Mouse (Mus musculus): ENCODE data around the gene Npr1. TPM values are rescaled to one million over a fixed set of nuclear protein-coding genes. Genes with fewer than 3 reads are reported as not detected.

The Npr1 gene
- polyA plus RNA-seq, 2 experiments, result 4.8 to 15.5 TPM

DNA sequence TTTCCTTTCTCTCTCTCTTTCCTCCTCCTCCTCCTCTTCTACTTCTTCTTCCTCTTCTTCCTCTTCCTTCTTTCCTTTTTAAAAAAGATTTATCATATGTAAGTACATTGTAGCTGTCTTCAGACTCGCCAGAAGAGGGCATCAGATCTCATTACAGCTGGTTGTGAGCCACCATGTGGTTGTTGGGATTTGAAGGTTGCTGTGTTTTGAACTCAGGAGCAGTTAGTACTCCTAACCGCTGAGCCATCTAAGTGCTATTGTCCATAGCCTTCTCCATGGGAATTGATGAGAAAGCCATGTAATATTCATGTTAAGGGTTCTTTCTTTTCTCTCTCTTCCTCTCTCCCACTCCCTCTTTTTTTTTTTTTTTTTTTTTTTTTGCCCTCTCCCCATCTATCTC, 25.7 kb upstream of the Npr1 start:
- no peak for ATAC-seq (ENCODE audit: low FRiP score, low read depth)
- H3K36me3 ChIP-seq (ENCODE audit: control insufficient read depth, insufficient read depth, low read length), result peaks cover 36% of the 10 kb centered on the region

GRCm38 (mm10) chr3:90490696-90491256, 25.1 kb upstream of the Npr1 start, which contains the start of gene Snapin:
Gene Snapin, minus strand, starts transcription at chr3:90491033.
- WGBS, result 5% methylated on average over 37 of the region's 37 CpGs
- DNase-seq (ENCODE audit: low spot score) (peak; percentile 97), ATAC-seq (ENCODE audit: low FRiP score, low read depth) (peak; percentile 97)
- H3K27me3 ChIP-seq (ENCODE audit: control insufficient read depth, insufficient read depth, low read length), result no peaks in the 10 kb centered on the region
- TF ChIP-seq POLR2A (IDR thresholded peaks at IDR 0.05; ENCODE audit: borderline replicate concordance, extremely low read depth, insufficient read depth, insufficient read length), result peak; percentile 85; the same call in 1 of the 2 replicates
- H3K9ac ChIP-seq (ENCODE audit: low read depth, low read length, severe bottlenecking), result peak within 1 kb of the TSS; percentile 74
- peaks cover 6% of the 10 kb centered on the region for H3K4me1 ChIP-seq (ENCODE audit: control insufficient read depth, insufficient read depth, low read length)
- peak within 1 kb of the TSS; percentile 76 for H3K4me2 ChIP-seq (replicated peaks; ENCODE audit: low read depth, low read length, severe bottlenecking)
- peak within 1 kb of the TSS; percentile 67; the same call in 1 of the 2 replicates for H3K27ac ChIP-seq (replicated peaks; ENCODE audit: low read depth, low read length)
- H3K36me3 ChIP-seq (ENCODE audit: control insufficient read depth, insufficient read depth, low read length), result peaks cover 37% of the 10 kb centered on the region
- H3K9me3 ChIP-seq (ENCODE audit: control insufficient read depth, low read length), result no peaks in the 10 kb centered on the region
- peak within 1 kb of the TSS; percentile 77 for H3K4me3 ChIP-seq (replicated peaks; ENCODE audit: low read length)

More for the DNA sequence above, 25.7 kb upstream of the Npr1 start:
- WGBS, result 46% methylated on average over 2 of the region's 2 CpGs
- Histone ChIP-seq H3K27ac (replicated peaks; ENCODE audit: low read depth, low read length) (no peak overlapping the region), H3K4me3 (replicated peaks; ENCODE audit: low read length) (no peak overlapping the region), H3K4me1 (ENCODE audit: control insufficient read depth, insufficient read depth, low read length) (peaks cover 6% of the 10 kb centered on the region), H3K4me2 (replicated peaks; ENCODE audit: low read depth, low read length, severe bottlenecking) (no peak overlapping the region), H3K9ac (ENCODE audit: low read depth, low read length, severe bottlenecking) (no peak overlapping the region), H3K9me3 (ENCODE audit: control insufficient read depth, low read length) (no peaks in the 10 kb centered on the region), H3K27me3 (ENCODE audit: control insufficient read depth, insufficient read depth, low read length) (no peaks in the 10 kb centered on the region)
- TF ChIP-seq POLR2A (IDR thresholded peaks at IDR 0.05; ENCODE audit: borderline replicate concordance, extremely low read depth, insufficient read depth, insufficient read length), result no peak
- DNase-seq (ENCODE audit: low spot score), result peak; percentile 27

DNA sequence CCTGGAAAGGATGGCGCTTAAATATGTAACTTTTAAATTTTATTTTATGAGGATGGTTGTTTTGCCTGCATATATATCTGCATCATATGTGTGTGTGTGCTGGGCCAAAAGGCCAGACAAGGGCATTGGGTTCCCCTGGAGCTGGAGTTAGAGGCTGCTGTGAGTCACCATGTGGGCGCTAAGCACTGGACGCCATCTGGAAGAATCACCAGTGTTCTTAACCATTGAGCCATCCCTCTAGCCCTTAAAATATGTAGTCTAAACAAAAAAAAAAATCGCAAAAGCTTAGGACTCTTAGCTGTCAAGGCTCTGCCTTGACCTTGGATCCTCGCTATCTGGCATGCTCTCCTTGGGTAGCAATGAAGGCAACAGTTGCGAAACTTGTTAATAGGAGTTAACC, 22.9 kb upstream of the Npr1 start:
- Histone ChIP-seq H3K4me1 (ENCODE audit: control insufficient read depth, insufficient read depth, low read length) (peaks cover 6% of the 10 kb centered on the region), H3K36me3 (ENCODE audit: control insufficient read depth, insufficient read depth, low read length) (peaks cover 57% of the 10 kb centered on the region), H3K27me3 (ENCODE audit: control insufficient read depth, insufficient read depth, low read length) (no peaks in the 10 kb centered on the region), H3K4me3 (replicated peaks; ENCODE audit: low read length) (no peak overlapping the region), H3K9ac (ENCODE audit: low read depth, low read length, severe bottlenecking) (no peak overlapping the region), H3K4me2 (replicated peaks; ENCODE audit: low read depth, low read length, severe bottlenecking) (no peak overlapping the region), H3K9me3 (ENCODE audit: control insufficient read depth, low read length) (no peaks in the 10 kb centered on the region), H3K27ac (replicated peaks; ENCODE audit: low read depth, low read length) (no peak overlapping the region)
- WGBS, result 81% methylated on average over 6 of the region's 6 CpGs
- TF ChIP-seq POLR2A (IDR thresholded peaks at IDR 0.05; ENCODE audit: borderline replicate concordance, extremely low read depth, insufficient read depth, insufficient read length), result no peak
- DNase-seq (ENCODE audit: low spot score) (no peak), ATAC-seq (ENCODE audit: low FRiP score, low read depth) (no peak)

DNA sequence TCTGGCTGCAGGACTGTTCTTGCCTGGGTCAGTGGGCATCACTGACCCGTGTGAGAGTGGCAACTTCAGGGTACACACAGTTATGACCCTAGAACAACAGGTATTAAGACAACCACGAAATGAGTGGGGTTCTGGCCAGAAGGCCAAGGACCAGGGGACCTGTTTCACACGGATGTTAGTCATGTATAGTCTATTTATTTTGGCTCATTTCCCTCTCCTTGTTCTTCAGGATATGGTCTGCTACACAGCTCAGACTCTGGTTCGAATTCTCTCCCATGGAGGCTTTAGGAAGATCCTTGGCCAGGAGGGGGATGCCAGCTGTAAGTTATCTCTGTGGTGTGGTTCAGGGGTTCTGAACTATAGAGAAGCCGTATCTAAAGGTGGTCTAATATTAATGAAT, 21.3 kb upstream of the Npr1 start:
- TF ChIP-seq POLR2A (IDR thresholded peaks at IDR 0.05; ENCODE audit: borderline replicate concordance, extremely low read depth, insufficient read depth, insufficient read length), result no peak
- Histone ChIP-seq H3K4me3 (replicated peaks; ENCODE audit: low read length) (no peak overlapping the region), H3K9ac (ENCODE audit: low read depth, low read length, severe bottlenecking) (no peak overlapping the region), H3K27ac (replicated peaks; ENCODE audit: low read depth, low read length) (no peak overlapping the region), H3K27me3 (ENCODE audit: control insufficient read depth, insufficient read depth, low read length) (no peaks in the 10 kb centered on the region), H3K4me1 (ENCODE audit: control insufficient read depth, insufficient read depth, low read length) (peaks cover 6% of the 10 kb centered on the region), H3K9me3 (ENCODE audit: control insufficient read depth, low read length) (no peaks in the 10 kb centered on the region), H3K4me2 (replicated peaks; ENCODE audit: low read depth, low read length, severe bottlenecking) (no peak overlapping the region), H3K36me3 (ENCODE audit: control insufficient read depth, insufficient read depth, low read length) (peaks cover 72% of the 10 kb centered on the region)
- WGBS, result 86% methylated on average over 5 of the region's 5 CpGs
- ATAC-seq (ENCODE audit: low FRiP score, low read depth) (no peak), DNase-seq (ENCODE audit: low spot score) (no peak)

DNA sequence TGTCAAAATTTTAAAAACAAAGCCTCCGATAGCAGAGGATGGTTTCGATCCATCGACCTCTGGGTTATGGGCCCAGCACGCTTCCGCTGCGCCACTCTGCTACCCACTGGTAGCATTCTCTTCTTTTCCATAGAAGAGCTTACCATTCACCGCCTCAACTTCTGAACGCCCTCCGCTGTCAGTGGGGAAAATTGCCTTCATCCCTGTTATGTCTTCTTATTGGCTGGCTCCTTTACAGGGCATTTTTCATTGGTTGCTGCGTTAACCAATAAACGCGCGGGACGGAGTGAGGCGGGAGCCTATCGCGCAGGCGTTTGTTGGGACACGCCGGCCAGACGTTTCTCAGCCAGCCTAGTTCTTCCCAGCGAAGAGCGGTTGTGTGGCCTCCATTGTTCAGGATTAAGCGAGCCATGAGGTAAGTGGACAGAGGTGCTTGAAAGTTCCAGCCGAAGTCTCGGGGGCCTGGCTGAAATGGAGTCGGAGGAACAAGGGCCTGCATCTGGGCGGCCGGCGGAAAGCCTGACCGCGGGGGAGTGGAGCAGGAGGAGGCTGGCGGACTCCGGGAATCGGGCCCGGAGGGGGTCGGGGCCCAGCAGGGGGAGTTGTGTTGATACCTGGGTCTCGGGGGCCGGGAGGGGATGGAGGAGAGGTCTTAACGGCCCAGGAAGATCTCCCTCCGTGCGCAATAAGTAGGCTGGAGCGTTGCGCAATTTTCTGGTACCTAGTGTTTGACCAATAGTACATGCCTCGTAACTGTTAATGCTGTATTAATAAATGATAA, 10.4 kb upstream of the Npr1 start, which contains the start of gene Ilf2:
Ilf2 (plus strand) TSS at position 296 of the 781 bp plus-strand sequence.
- Histone ChIP-seq H3K4me3 (replicated peaks; ENCODE audit: low read length) (peak within 1 kb of the TSS; percentile 84), H3K4me1 (ENCODE audit: control insufficient read depth, insufficient read depth, low read length) (peaks cover 5% of the 10 kb centered on the region), H3K36me3 (ENCODE audit: control insufficient read depth, insufficient read depth, low read length) (peaks cover 33% of the 10 kb centered on the region), H3K27me3 (ENCODE audit: control insufficient read depth, insufficient read depth, low read length) (no peaks in the 10 kb centered on the region), H3K9ac (ENCODE audit: low read depth, low read length, severe bottlenecking) (peak within 1 kb of the TSS; percentile 92), H3K9me3 (ENCODE audit: control insufficient read depth, low read length) (no peaks in the 10 kb centered on the region), H3K27ac (replicated peaks; ENCODE audit: low read depth, low read length) (peak within 1 kb of the TSS; percentile 93), H3K4me2 (replicated peaks; ENCODE audit: low read depth, low read length, severe bottlenecking) (peak within 1 kb of the TSS; percentile 58)
- ATAC-seq (ENCODE audit: low FRiP score, low read depth) (peak; percentile 98), DNase-seq (ENCODE audit: low spot score) (peak; percentile 99)
- TF ChIP-seq POLR2A (IDR thresholded peaks at IDR 0.05; ENCODE audit: borderline replicate concordance, extremely low read depth, insufficient read depth, insufficient read length), result peak; percentile 94; the same call in 1 of the 2 replicates
- 1% methylated on average over 45 of the region's 45 CpGs for WGBS
